Mouse (Mus musculus): ENCODE results near the gene Stxbp4. TPM values are rescaled to one million over a fixed set of nuclear protein-coding genes. Genes with fewer than 3 reads are reported as not detected.
A peak's percentile ranks its signal among the peaks of the same experiment; 100 is the strongest.

The Stxbp4 gene
- polyA plus RNA-seq, 1 experiment = 5.0 TPM

- H3K4me3 ChIP-seq (ENCODE audit: insufficient read depth, low read depth, low read length) = no peak overlapping the region
- TF ChIP-seq CTCF (conservative IDR thresholded peaks at IDR 0.05; ENCODE audit: insufficient read depth, insufficient read length, low read depth, low read length) (no peak), POLR2A (IDR thresholded peaks at IDR 0.05; ENCODE audit: low read depth, low read length) (no peak)
- no peaks in the 10 kb centered on the region for H3K4me1 ChIP-seq (ENCODE audit: control insufficient read depth, insufficient read depth, low read length)
- DNase-seq = peak; percentile 12
- H3K27ac ChIP-seq (ENCODE audit: insufficient read depth, low read depth, low read length) = no peak overlapping the region
- WGBS = 41% methylated on average over 9 of the region's 9 CpGs
- no peaks in the 10 kb centered on the region for H3K36me3 ChIP-seq (ENCODE audit: control insufficient read depth, insufficient read depth, low read length)
- no peaks in the 10 kb centered on the region for H3K27me3 ChIP-seq (replicated peaks; ENCODE audit: control insufficient read depth, insufficient read depth, low read length)
Measured at GRCm38 (mm10) chr11:90558359-90559047, 79.4 kb downstream of the Stxbp4 start.

GRCm38 (mm10) chr11:90556517-90556916 is 81.4 kb downstream of the Stxbp4 start:
- 70% methylated on average over 4 of the region's 4 CpGs for WGBS

GRCm38 (mm10) chr11:90553963-90554362 is 83.9 kb downstream of the Stxbp4 start:
- no peak overlapping the region for H3K27ac ChIP-seq (ENCODE audit: insufficient read depth, low read depth, low read length)
- no peaks in the 10 kb centered on the region for H3K4me1 ChIP-seq (ENCODE audit: control insufficient read depth, insufficient read depth, low read length)
- WGBS = 54% methylated on average over 5 of the region's 5 CpGs
- TF ChIP-seq POLR2A (IDR thresholded peaks at IDR 0.05; ENCODE audit: low read depth, low read length) = no peak
- H3K36me3 ChIP-seq (ENCODE audit: control insufficient read depth, insufficient read depth, low read length) = no peaks in the 10 kb centered on the region
- no peak for DNase-seq
- H3K4me3 ChIP-seq (ENCODE audit: insufficient read depth, low read depth, low read length) = no peak overlapping the region
- H3K27me3 ChIP-seq (replicated peaks; ENCODE audit: control insufficient read depth, insufficient read depth, low read length) = no peaks in the 10 kb centered on the region

More at GRCm38 (mm10) chr11:90556517-90556916, 81.4 kb downstream of the Stxbp4 start:
- Histone ChIP-seq H3K27me3 (replicated peaks; ENCODE audit: control insufficient read depth, insufficient read depth, low read length) (no peaks in the 10 kb centered on the region), H3K4me3 (ENCODE audit: insufficient read depth, low read depth, low read length) (no peak overlapping the region), H3K36me3 (ENCODE audit: control insufficient read depth, insufficient read depth, low read length) (no peaks in the 10 kb centered on the region), H3K4me1 (ENCODE audit: control insufficient read depth, insufficient read depth, low read length) (no peaks in the 10 kb centered on the region), H3K27ac (ENCODE audit: insufficient read depth, low read depth, low read length) (no peak overlapping the region)
- TF ChIP-seq POLR2A (IDR thresholded peaks at IDR 0.05; ENCODE audit: low read depth, low read length) = no peak
- TF ChIP-seq CTCF (conservative IDR thresholded peaks at IDR 0.05; ENCODE audit: insufficient read depth, insufficient read length, low read depth, low read length) = no peak
- DNase-seq = no peak

- no peaks in the 10 kb centered on the region for H3K4me1 ChIP-seq (ENCODE audit: control insufficient read depth, insufficient read depth, low read length)
- WGBS = 86% methylated on average over 18 of the region's 18 CpGs
- TF ChIP-seq POLR2A (IDR thresholded peaks at IDR 0.05; ENCODE audit: low read depth, low read length) = no peak
- no peak for TF ChIP-seq CTCF (conservative IDR thresholded peaks at IDR 0.05; ENCODE audit: insufficient read depth, insufficient read length, low read depth, low read length)
Measured at GRCm38 (mm10) chr11:90552303-90553201, 85.3 kb downstream of the Stxbp4 start.

GRCm38 (mm10) chr11:90548560-90548959 is 89.3 kb downstream of the Stxbp4 start:
- 63% methylated on average over 13 of the region's 13 CpGs for WGBS
- TF ChIP-seq CTCF (conservative IDR thresholded peaks at IDR 0.05; ENCODE audit: insufficient read depth, insufficient read length, low read depth, low read length) (no peak), POLR2A (IDR thresholded peaks at IDR 0.05; ENCODE audit: low read depth, low read length) (no peak)
- H3K27me3 ChIP-seq (replicated peaks; ENCODE audit: control insufficient read depth, insufficient read depth, low read length) = no peaks in the 10 kb centered on the region

More at GRCm38 (mm10) chr11:90552303-90553201, 85.3 kb downstream of the Stxbp4 start:
- H3K36me3 ChIP-seq (ENCODE audit: control insufficient read depth, insufficient read depth, low read length) = no peaks in the 10 kb centered on the region; the same call in 1 of the 2 replicates
- H3K4me3 ChIP-seq (ENCODE audit: insufficient read depth, low read depth, low read length) = no peak overlapping the region
- no peak overlapping the region for H3K27ac ChIP-seq (ENCODE audit: insufficient read depth, low read depth, low read length)
- H3K27me3 ChIP-seq (replicated peaks; ENCODE audit: control insufficient read depth, insufficient read depth, low read length) = no peaks in the 10 kb centered on the region
- no peak for DNase-seq

GRCm38 (mm10) chr11:90538636-90539263 is 99.1 kb downstream of the Stxbp4 start:
- no peak for DNase-seq
- Histone ChIP-seq H3K4me3 (ENCODE audit: insufficient read depth, low read depth, low read length) (no peak overlapping the region), H3K27ac (ENCODE audit: insufficient read depth, low read depth, low read length) (no peak overlapping the region), H3K27me3 (replicated peaks; ENCODE audit: control insufficient read depth, insufficient read depth, low read length) (no peaks in the 10 kb centered on the region), H3K4me1 (ENCODE audit: control insufficient read depth, insufficient read depth, low read length) (no peaks in the 10 kb centered on the region), H3K36me3 (ENCODE audit: control insufficient read depth, insufficient read depth, low read length) (no peaks in the 10 kb centered on the region; the same call in 1 of the 2 replicates)
- WGBS = 94% methylated on average over 7 of the region's 7 CpGs
- TF ChIP-seq CTCF (conservative IDR thresholded peaks at IDR 0.05; ENCODE audit: insufficient read depth, insufficient read length, low read depth, low read length) (no peak), POLR2A (IDR thresholded peaks at IDR 0.05; ENCODE audit: low read depth, low read length) (no peak)

More at GRCm38 (mm10) chr11:90548560-90548959, 89.3 kb downstream of the Stxbp4 start:
- DNase-seq = no peak
- Histone ChIP-seq H3K36me3 (ENCODE audit: control insufficient read depth, insufficient read depth, low read length) (peaks cover 2% of the 10 kb centered on the region; the same call in 1 of the 2 replicates), H3K4me3 (ENCODE audit: insufficient read depth, low read depth, low read length) (no peak overlapping the region), H3K27ac (ENCODE audit: insufficient read depth, low read depth, low read length) (no peak overlapping the region), H3K4me1 (ENCODE audit: control insufficient read depth, insufficient read depth, low read length) (no peaks in the 10 kb centered on the region)

Data from kidney, adult 2 months (tissue).